Mouse (Mus musculus) forebrain, embryonic 11.5 days (tissue): ENCODE results near the gene Gm45837. TPM values are rescaled to one million over a fixed set of nuclear protein-coding genes. Genes with fewer than 3 reads are reported as not detected.

Experiments used
- ATAC-seq: fragments of 200-750 bp; cut with Nextera tagmentation; replicated peaks from 2 replicates; pipeline ENCODE4 v1.8.0; 2017; ENCODE audit warnings: moderate TSS enrichment; ENCODE audit not compliant: low FRiP score
- DNase-seq: peaks from one replicate; pipeline ENCODE4 v3.0.0-alpha.2; 2017; ENCODE audit warnings: low spot score
- H3K27ac ChIP-seq: fragments of 300-500 bp; sonication (generic); 2 replicates; pipeline ENCODE4 v1.5.1; 2014; ENCODE audit warnings: low read depth, low read length
- H3K27me3 ChIP-seq: fragments of 300-500 bp; sonication (generic); 2 replicates; pipeline ENCODE4 v1.6.1; 2014; ENCODE audit warnings: mild to moderate bottlenecking, low read length, mixed read lengths; ENCODE audit not compliant: control insufficient read depth, insufficient read depth
- H3K36me3 ChIP-seq: fragments of 300-500 bp; sonication (generic); 2 replicates; pipeline ENCODE4 v1.6.1; 2014; ENCODE audit warnings: mild to moderate bottlenecking, low read length, moderate library complexity, mixed read lengths; ENCODE audit not compliant: control insufficient read depth, insufficient read depth
- H3K4me1 ChIP-seq: fragments of 300-500 bp; sonication (generic); replicated peaks from 2 replicates; pipeline ENCODE4 v1.6.1; 2014; ENCODE audit warnings: low read length, mixed read lengths; ENCODE audit not compliant: control insufficient read depth, insufficient read depth
- H3K4me2 ChIP-seq: fragments of 300-500 bp; sonication (generic); 2 replicates; pipeline ENCODE4 v1.6.1; 2014; ENCODE audit warnings: low read depth, mild to moderate bottlenecking, low read length, moderate library complexity, mixed read lengths; ENCODE audit not compliant: severe bottlenecking
- H3K4me3 ChIP-seq: fragments of 300-500 bp; sonication (generic); 2 replicates; pipeline ENCODE4 v1.5.1; 2014; ENCODE audit warnings: low read depth, low read length
- H3K9ac ChIP-seq: fragments of 300-500 bp; sonication (generic); 2 replicates; pipeline ENCODE4 v1.6.1; 2014; ENCODE audit warnings: low read length
- H3K9me3 ChIP-seq: fragments of 300-500 bp; sonication (generic); 2 replicates; pipeline ENCODE4 v1.6.1; 2016; ENCODE audit warnings: low read length, mixed read lengths; ENCODE audit not compliant: control insufficient read depth
- WGBS: fragments of 180-500 bp; shearing (Covaris S2); extraction: QIAGEN DNeasy Blood & Tissue Kit; methylation state at CpG from one replicate; pipeline ENCODE4 v1.1.7; 2014; 5-methylcytosine and 5-hydroxymethylcytosine counted together
- polyA plus RNA-seq: library from polyadenylated mRNA; unstranded; fragments of >200 nt; fragmentation: Nextera tagmentation; extraction: Ambion mirVana; gene quantifications from 2 replicates; pipeline ENCODE4 v1.2.1, GENCODE M21; 2014

The Gm45837 gene
- polyA plus RNA-seq, 1 experiment from 2014 or later, result not detected

- Histone ChIP-seq H3K4me1 (no peaks in the 10 kb centered on the region; the same call in none of the 2 replicates), H3K36me3 (no peaks in the 10 kb centered on the region), H3K9me3 (no peaks in the 10 kb centered on the region), H3K4me2 (no peak overlapping the region), H3K4me3 (no peak overlapping the region), H3K9ac (no peak overlapping the region), H3K27ac (no peak overlapping the region), H3K27me3 (peaks cover 10% of the 10 kb centered on the region)
- WGBS, result 96% methylated on average over 3 of the region's 3 CpGs
- DNase-seq (no peak), ATAC-seq (no peak)
Measured at GRCm38 (mm10) chr7:101453296-101453695, 42.6 kb downstream of the Gm45837 start.

- peaks cover 10% of the 10 kb centered on the region for H3K27me3 ChIP-seq
- no peak overlapping the region for H3K9ac ChIP-seq
- no peaks in the 10 kb centered on the region for H3K9me3 ChIP-seq
- no peak for ATAC-seq
- H3K4me2 ChIP-seq, result no peak overlapping the region
- no peaks in the 10 kb centered on the region; the same call in none of the 2 replicates for H3K4me1 ChIP-seq
- H3K27ac ChIP-seq, result no peak overlapping the region
- DNase-seq, result no peak
- no peaks in the 10 kb centered on the region for H3K36me3 ChIP-seq
- 19% methylated on average over 8 of the region's 8 CpGs for WGBS
- H3K4me3 ChIP-seq, result no peak overlapping the region
Measured at GRCm38 (mm10) chr7:101453725-101454124, 43.0 kb downstream of the Gm45837 start.

DNA sequence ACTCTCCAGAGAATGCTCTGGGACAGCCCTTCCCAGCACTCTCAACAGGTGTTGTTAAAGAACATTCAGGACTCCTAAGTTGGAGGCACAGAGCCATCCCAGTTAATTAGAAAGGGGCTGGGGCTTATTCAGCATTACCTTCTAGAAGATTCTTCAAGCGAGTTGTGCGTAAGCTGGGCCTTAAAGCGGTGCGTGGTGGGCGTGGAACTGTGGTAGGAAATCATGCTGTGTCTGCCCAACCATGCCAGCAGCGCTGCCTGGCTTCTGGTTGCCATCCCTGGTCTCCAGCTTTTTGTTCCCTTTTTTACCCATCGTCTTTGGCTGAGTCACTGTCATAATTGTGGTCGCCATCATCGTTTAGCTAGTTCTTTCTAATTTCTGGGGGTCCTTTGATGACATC is 43.8 kb downstream of the Gm45837 start:
- H3K27ac ChIP-seq, result no peak overlapping the region
- H3K4me2 ChIP-seq, result no peak overlapping the region
- H3K9ac ChIP-seq, result no peak overlapping the region
- H3K27me3 ChIP-seq, result peaks cover 10% of the 10 kb centered on the region
- WGBS, result 90% methylated on average over 9 of the region's 9 CpGs
- no peak overlapping the region for H3K4me3 ChIP-seq
- ATAC-seq, result no peak
- H3K36me3 ChIP-seq, result no peaks in the 10 kb centered on the region
- no peak for DNase-seq
- no peaks in the 10 kb centered on the region; the same call in none of the 2 replicates for H3K4me1 ChIP-seq
- no peaks in the 10 kb centered on the region for H3K9me3 ChIP-seq

GRCm38 (mm10) chr7:101455141-101455540 is 44.5 kb downstream of the Gm45837 start:
- 88% methylated on average over 6 of the region's 6 CpGs for WGBS
- DNase-seq (no peak), ATAC-seq (no peak)
- no peak overlapping the region for H3K4me2 ChIP-seq
- H3K4me1 ChIP-seq, result no peaks in the 10 kb centered on the region; the same call in none of the 2 replicates
- no peak overlapping the region for H3K27ac ChIP-seq
- peaks cover 10% of the 10 kb centered on the region for H3K27me3 ChIP-seq
- no peak overlapping the region for H3K4me3 ChIP-seq
- H3K36me3 ChIP-seq, result no peaks in the 10 kb centered on the region
- H3K9me3 ChIP-seq, result no peaks in the 10 kb centered on the region
- H3K9ac ChIP-seq, result no peak overlapping the region

- DNase-seq, result no peak
- H3K4me3 ChIP-seq, result no peak overlapping the region
- 80% methylated on average over 4 of the region's 4 CpGs for WGBS
- no peaks in the 10 kb centered on the region for H3K9me3 ChIP-seq
- no peak for ATAC-seq
- H3K9ac ChIP-seq, result no peak overlapping the region
- H3K27ac ChIP-seq, result no peak overlapping the region
- H3K36me3 ChIP-seq, result no peaks in the 10 kb centered on the region
- peaks cover 10% of the 10 kb centered on the region for H3K27me3 ChIP-seq
- H3K4me2 ChIP-seq, result no peak overlapping the region
- peaks cover 3% of the 10 kb centered on the region; the same call in 1 of the 2 replicates for H3K4me1 ChIP-seq
Measured at GRCm38 (mm10) chr7:101456318-101456717, 45.6 kb downstream of the Gm45837 start.

- DNase-seq (no peak), ATAC-seq (no peak)
- no peak overlapping the region for H3K27ac ChIP-seq
- no peak overlapping the region for H3K4me2 ChIP-seq
- H3K9ac ChIP-seq, result no peak overlapping the region
- no peak overlapping the region for H3K4me3 ChIP-seq
- no peaks in the 10 kb centered on the region for H3K9me3 ChIP-seq
- peaks cover 6% of the 10 kb centered on the region for H3K27me3 ChIP-seq
- no peaks in the 10 kb centered on the region for H3K36me3 ChIP-seq
- peaks cover 3% of the 10 kb centered on the region; the same call in 1 of the 2 replicates for H3K4me1 ChIP-seq
- WGBS, result 29% methylated on average over 5 of the region's 5 CpGs
Measured at GRCm38 (mm10) chr7:101456789-101457188, 46.1 kb downstream of the Gm45837 start.

- no peak overlapping the region for H3K9ac ChIP-seq
- ATAC-seq, result no peak
- H3K9me3 ChIP-seq, result no peaks in the 10 kb centered on the region
- DNase-seq, result no peak
- H3K4me3 ChIP-seq, result no peak overlapping the region
- H3K4me1 ChIP-seq, result peaks cover 3% of the 10 kb centered on the region; the same call in 1 of the 2 replicates
- H3K27me3 ChIP-seq, result peaks cover 3% of the 10 kb centered on the region
- H3K36me3 ChIP-seq, result no peaks in the 10 kb centered on the region
- no peak overlapping the region for H3K4me2 ChIP-seq
- WGBS, result 78% methylated on average over 5 of the region's 5 CpGs
- no peak overlapping the region for H3K27ac ChIP-seq
Measured at GRCm38 (mm10) chr7:101457283-101457682, 46.6 kb downstream of the Gm45837 start.

DNA sequence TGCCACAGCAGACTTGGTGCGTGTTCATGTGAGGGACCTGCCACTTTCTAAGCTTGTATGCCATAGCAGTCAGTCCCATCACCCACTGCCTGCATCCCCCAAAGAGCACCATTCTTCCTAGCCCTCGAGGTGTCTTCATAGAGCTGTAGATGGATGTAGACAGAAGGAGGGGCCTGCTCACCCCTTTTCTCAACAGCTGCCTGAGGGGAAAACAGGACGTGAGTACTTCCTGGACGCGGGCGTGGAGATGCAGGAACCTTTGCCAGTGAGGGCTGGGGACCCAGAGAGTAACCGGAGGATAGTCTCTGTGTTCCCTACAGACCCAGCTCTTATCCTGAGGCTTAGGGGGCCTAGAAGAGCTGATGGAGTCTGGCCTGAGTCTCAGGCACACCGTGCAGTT is 47.1 kb downstream of the Gm45837 start:
- H3K36me3 ChIP-seq, result no peaks in the 10 kb centered on the region
- peaks cover 3% of the 10 kb centered on the region; the same call in 1 of the 2 replicates for H3K4me1 ChIP-seq
- 0 out of 2 replicates have a peak, but pooled peaks cover 2% of the 10 kb centered on the region for H3K27me3 ChIP-seq
- no peak overlapping the region for H3K4me2 ChIP-seq
- no peak overlapping the region for H3K4me3 ChIP-seq
- WGBS, result 71% methylated on average over 8 of the region's 8 CpGs
- ATAC-seq, result no peak
- no peak overlapping the region for H3K27ac ChIP-seq
- no peaks in the 10 kb centered on the region for H3K9me3 ChIP-seq
- DNase-seq, result no peak
- no peak overlapping the region for H3K9ac ChIP-seq

- Histone ChIP-seq H3K9ac (no peak overlapping the region), H3K4me1 (peaks cover 3% of the 10 kb centered on the region; the same call in 1 of the 2 replicates)
- ATAC-seq, result no peak
Measured at GRCm38 (mm10) chr7:101458278-101458781, 47.6 kb downstream of the Gm45837 start.

More at GRCm38 (mm10) chr7:101458278-101458781, 47.6 kb downstream of the Gm45837 start:
- no peaks in the 10 kb centered on the region for H3K9me3 ChIP-seq
- H3K27ac ChIP-seq, result no peak overlapping the region
- no peak overlapping the region for H3K4me3 ChIP-seq
- 76% methylated on average over 4 of the region's 4 CpGs for WGBS
- 0 out of 2 replicates have a peak, but pooled peaks cover 2% of the 10 kb centered on the region for H3K27me3 ChIP-seq
- no peak overlapping the region for H3K4me2 ChIP-seq
- no peak for DNase-seq
- no peaks in the 10 kb centered on the region for H3K36me3 ChIP-seq
